Mouse (Mus musculus) lung, embryonic 15.5 days (tissue): Measurements from ENCODE around the gene Rpl11. TPM values are rescaled to one million over a fixed set of nuclear protein-coding genes. Genes with fewer than 3 reads are reported as not detected.
"Not testable (repeated sequence)": the region's sequence is repeated elsewhere in the genome, so short reads cannot be mapped to it uniquely, and the experiment has no call there.

Experiments used
- ATAC-seq: fragments of 200-750 bp; cut with Nextera tagmentation; 2 replicates; pipeline ENCODE4 v1.8.0; 2017; ENCODE audit warnings: moderate number of reproducible peaks, borderline replicate concordance; ENCODE audit not compliant: low FRiP score, low TSS enrichment; ENCODE audit errors: extremely low read depth
- H3K27ac ChIP-seq: fragments of 300-500 bp; sonication (generic); 2 replicates; pipeline ENCODE4 v1.5.1; 2015; ENCODE audit warnings: moderate library complexity, mild to moderate bottlenecking, inconsistent platforms
- H3K27me3 ChIP-seq: fragments of 300-500 bp; sonication (generic); 2 replicates; pipeline ENCODE4 v1.6.1; 2015; ENCODE audit warnings: inconsistent platforms
- H3K36me3 ChIP-seq: fragments of 300-500 bp; sonication (generic); 2 replicates; pipeline ENCODE4 v1.6.1; 2015; ENCODE audit warnings: inconsistent platforms
- H3K4me1 ChIP-seq: fragments of 300-500 bp; sonication (generic); 2 replicates; pipeline ENCODE4 v1.6.1; 2015; ENCODE audit warnings: inconsistent platforms
- H3K4me2 ChIP-seq: fragments of 300-500 bp; sonication (generic); 2 replicates; pipeline ENCODE4 v1.6.1; 2015; ENCODE audit warnings: inconsistent platforms, mild to moderate bottlenecking, moderate library complexity
- H3K4me3 ChIP-seq: fragments of 300-500 bp; sonication (generic); 2 replicates; pipeline ENCODE4 v1.5.1; 2015; ENCODE audit warnings: mild to moderate bottlenecking, inconsistent platforms
- H3K9ac ChIP-seq: fragments of 300-500 bp; sonication (generic); 2 replicates; pipeline ENCODE4 v1.6.1; 2015; ENCODE audit warnings: inconsistent platforms
- H3K9me3 ChIP-seq: fragments of 300-500 bp; sonication (generic); 2 replicates; pipeline ENCODE4 v1.6.1; 2016; ENCODE audit warnings: inconsistent platforms
- WGBS: fragments of 180-500 bp; shearing (Covaris S2); methylation state at CpG from one replicate; pipeline ENCODE4 v1.1.7; 2015; 5-methylcytosine and 5-hydroxymethylcytosine counted together
- polyA plus RNA-seq: library from polyadenylated mRNA; unstranded; fragments of >200 nt; fragmentation: Nextera tagmentation; extraction: Ambion mirVana; gene quantifications from 2 replicates; pipeline ENCODE4 v1.2.1, GENCODE M21; 2015

Rpl11 gene
- polyA plus RNA-seq = 476 and 482 TPM in 2 replicates

GRCm38 (mm10) chr4:136053247-136053596, at the start of gene Rpl11:
Rpl11 (minus strand) TSS chr4:136053428.
- Histone ChIP-seq H3K36me3 (peaks cover 38% of the 10 kb centered on the region), H3K9ac (peak within 1 kb of the TSS; percentile 99), H3K4me2 (peak within 1 kb of the TSS; percentile 73), H3K27ac (peak within 1 kb of the TSS; percentile 85), H3K4me1 (peaks cover 21% of the 10 kb centered on the region), H3K4me3 (peak within 1 kb of the TSS; percentile 95), H3K27me3 (no peaks in the 10 kb centered on the region), H3K9me3 (no peaks in the 10 kb centered on the region)
- 1% methylated on average over 21 of the region's 21 CpGs for WGBS
- ATAC-seq = peak; percentile 95

DNA sequence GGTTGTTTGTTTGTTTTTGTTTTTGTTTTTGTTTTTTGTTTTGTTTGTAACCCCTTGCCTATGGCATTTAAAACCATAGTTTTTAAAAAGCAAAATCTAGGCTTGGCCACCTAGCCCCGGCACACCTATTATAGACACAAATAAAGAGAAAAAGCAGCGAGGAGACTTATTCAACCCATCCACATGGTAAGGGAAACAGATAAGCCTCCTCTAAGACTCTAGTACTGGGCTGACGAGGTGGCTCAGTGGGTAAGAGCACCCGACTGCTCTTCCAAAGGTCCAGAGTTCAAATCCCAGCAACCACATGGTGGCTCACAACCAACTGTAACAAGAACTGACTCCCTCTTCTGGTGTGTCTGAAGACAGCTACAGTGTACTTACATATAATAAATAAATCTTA, 48.5 kb upstream of the Rpl11 start:
- H3K27ac ChIP-seq, H3K4me3 ChIP-seq, H3K9me3 ChIP-seq, H3K36me3 ChIP-seq, ATAC-seq, H3K9ac ChIP-seq, H3K4me2 ChIP-seq, H3K27me3 ChIP-seq: not testable (repeated sequence)
- WGBS = 76% methylated on average over 4 of the region's 4 CpGs
- peaks cover 15% of the 10 kb centered on the region for H3K4me1 ChIP-seq

GRCm38 (mm10) chr4:136100396-136101070, 47.3 kb upstream of the Rpl11 start:
- Histone ChIP-seq H3K4me2 (no peak overlapping the region), H3K9ac (no peak overlapping the region), H3K27ac (no peak overlapping the region), H3K4me1 (peaks cover 14% of the 10 kb centered on the region), H3K36me3 (no peaks in the 10 kb centered on the region), H3K9me3 (no peaks in the 10 kb centered on the region), H3K4me3 (no peak overlapping the region), H3K27me3 (no peaks in the 10 kb centered on the region)
- 62% methylated on average over 12 of the region's 12 CpGs for WGBS
- ATAC-seq = no peak

DNA sequence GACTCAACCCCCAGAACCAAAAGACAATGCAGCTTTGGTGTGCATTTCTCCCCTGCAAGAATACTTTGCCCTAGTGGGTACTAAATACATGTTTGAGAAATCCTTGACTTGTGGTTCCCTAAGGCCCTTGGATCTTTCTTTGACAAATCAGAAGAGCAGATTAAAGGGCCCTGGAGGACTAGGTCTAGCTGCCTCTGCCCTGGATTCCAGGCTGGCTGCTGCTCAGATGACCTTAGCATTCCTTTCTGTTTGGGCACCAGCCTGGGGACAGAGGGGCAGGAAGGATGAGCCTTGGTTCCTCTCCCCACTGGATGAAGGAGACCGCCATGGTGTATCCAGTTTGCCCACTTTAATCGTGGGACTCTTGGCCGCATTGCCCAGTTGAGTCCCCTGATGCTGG, 45.2 kb upstream of the Rpl11 start:
- no peak overlapping the region for H3K4me2 ChIP-seq
- H3K27ac ChIP-seq = no peak overlapping the region
- ATAC-seq = no peak
- no peak overlapping the region for H3K4me3 ChIP-seq
- H3K9ac ChIP-seq = no peak overlapping the region
- no peaks in the 10 kb centered on the region for H3K27me3 ChIP-seq
- H3K9me3 ChIP-seq = no peaks in the 10 kb centered on the region
- 89% methylated on average over 3 of the region's 3 CpGs for WGBS
- no peaks in the 10 kb centered on the region for H3K36me3 ChIP-seq
- H3K4me1 ChIP-seq = peaks cover 4% of the 10 kb centered on the region; the same call in 1 of the 2 replicates

DNA sequence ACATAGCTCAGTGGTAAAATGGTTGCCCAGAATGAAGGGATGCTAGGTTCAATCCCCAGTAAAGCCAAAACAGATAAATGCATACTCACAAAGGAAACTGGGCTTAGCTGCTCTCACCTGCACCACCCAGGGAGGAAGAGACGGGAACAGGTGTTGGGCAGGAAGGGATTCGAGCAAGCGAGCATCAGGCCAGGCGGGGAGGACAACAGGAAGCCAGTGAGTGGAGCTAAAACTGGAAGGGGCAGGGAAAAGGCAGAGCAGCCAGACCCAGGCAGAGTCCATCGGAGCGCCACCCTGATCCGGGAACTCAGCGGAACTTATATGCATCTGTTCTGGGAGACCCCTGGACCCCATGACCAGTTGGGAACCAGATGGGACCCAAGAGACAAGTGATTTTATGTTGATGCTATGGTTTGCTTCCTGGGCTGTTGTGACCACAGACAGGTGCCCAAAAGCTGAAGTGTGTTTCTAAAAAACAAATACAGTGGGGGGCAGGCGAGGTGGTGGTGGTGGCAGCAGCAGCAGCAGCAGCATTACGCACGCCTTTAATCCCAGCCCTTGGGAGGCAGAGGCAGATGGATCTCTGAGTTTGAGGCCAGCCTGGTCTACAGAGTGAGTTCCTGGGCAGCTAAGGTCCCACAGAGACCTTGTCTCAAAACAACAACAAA, 43.4 kb upstream of the Rpl11 start:
- no peak for ATAC-seq
- Histone ChIP-seq H3K27ac (no peak overlapping the region), H3K4me2 (no peak overlapping the region), H3K36me3 (no peaks in the 10 kb centered on the region), H3K4me3 (no peak overlapping the region), H3K9ac (no peak overlapping the region), H3K4me1 (peaks cover 4% of the 10 kb centered on the region; the same call in 1 of the 2 replicates), H3K9me3 (no peaks in the 10 kb centered on the region), H3K27me3 (no peaks in the 10 kb centered on the region)
- 63% methylated on average over 11 of the region's 11 CpGs for WGBS

- Histone ChIP-seq H3K9me3 (no peaks in the 10 kb centered on the region), H3K27ac (no peak overlapping the region), H3K4me2 (no peak overlapping the region), H3K4me1 (peaks cover 4% of the 10 kb centered on the region; the same call in 1 of the 2 replicates), H3K36me3 (no peaks in the 10 kb centered on the region), H3K4me3 (no peak overlapping the region), H3K9ac (no peak overlapping the region), H3K27me3 (no peaks in the 10 kb centered on the region)
- WGBS = 70% methylated on average over 9 of the region's 9 CpGs
- ATAC-seq = 0 out of 2 replicates have a peak, but pooled peaks have one; percentile 11
These were observed 42.4 kb upstream of the Rpl11 start for GRCm38 (mm10) chr4:136095490-136096105.

DNA sequence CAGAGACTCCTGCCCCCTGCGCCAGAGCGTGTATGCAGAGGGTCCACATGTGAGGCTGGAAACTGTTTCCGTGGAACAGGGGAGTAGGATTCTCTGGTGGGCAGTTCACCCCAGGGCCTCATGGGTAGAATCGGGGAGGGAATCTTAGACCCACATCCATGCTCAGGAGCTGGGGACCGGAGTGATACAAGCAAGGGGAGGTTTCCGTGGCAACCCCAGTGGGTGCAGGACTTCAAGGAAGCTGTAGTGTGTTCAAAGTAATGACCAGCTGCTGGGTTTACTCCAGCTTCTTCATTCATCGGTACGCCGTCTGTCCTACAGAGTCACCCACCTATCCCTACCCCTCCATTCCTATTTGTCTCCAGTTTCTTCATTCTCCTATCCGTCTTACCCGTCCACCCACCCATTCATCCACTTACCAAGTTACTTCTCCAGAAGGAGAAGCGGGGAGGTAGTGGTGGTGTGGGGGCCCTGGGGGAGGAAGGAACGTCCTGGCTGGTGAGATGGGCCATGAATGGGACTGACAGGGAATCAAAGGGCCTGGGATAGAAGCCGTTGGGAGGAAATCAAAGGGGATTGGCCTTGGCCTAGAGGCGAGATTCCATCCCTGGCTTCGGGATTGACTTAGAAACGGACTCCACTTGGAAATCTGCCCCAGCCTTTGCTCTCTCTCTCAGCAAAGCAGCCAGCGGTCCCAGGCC, 41.4 kb upstream of the Rpl11 start:
- H3K4me1 ChIP-seq = peaks cover 4% of the 10 kb centered on the region; the same call in 1 of the 2 replicates
- no peaks in the 10 kb centered on the region for H3K36me3 ChIP-seq
- no peaks in the 10 kb centered on the region for H3K27me3 ChIP-seq
- WGBS = 70% methylated on average over 18 of the region's 18 CpGs
- no peak overlapping the region for H3K9ac ChIP-seq
- H3K4me2 ChIP-seq = no peak overlapping the region
- H3K9me3 ChIP-seq = no peaks in the 10 kb centered on the region
- ATAC-seq = no peak
- no peak overlapping the region for H3K4me3 ChIP-seq
- no peak overlapping the region for H3K27ac ChIP-seq

DNA sequence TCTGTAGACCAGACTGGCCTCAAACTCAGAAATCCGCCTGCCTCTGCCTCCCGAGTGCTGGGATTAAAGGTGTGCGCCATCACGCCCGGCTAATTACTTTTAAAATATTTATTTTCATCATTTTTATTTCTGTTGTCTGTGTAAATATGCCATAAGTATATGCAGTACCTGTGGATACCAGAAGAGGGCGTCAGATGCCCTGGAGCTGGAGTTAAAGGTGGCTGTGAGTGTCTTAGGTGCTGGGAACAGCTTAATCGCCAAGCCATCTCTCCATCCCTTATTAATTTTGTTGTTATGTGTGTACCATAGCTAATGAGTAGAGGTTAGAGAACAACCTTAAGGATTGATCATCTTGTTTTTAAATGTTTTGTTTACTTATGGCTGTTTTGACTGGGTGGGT, 39.3 kb upstream of the Rpl11 start:
- Histone ChIP-seq H3K27ac (no peak overlapping the region), H3K9ac (no peak overlapping the region), H3K4me3 (no peak overlapping the region), H3K4me1 (peaks cover 4% of the 10 kb centered on the region; the same call in 1 of the 2 replicates), H3K9me3 (no peaks in the 10 kb centered on the region), H3K36me3 (no peaks in the 10 kb centered on the region), H3K27me3 (no peaks in the 10 kb centered on the region), H3K4me2 (no peak overlapping the region)
- 82% methylated on average over 7 of the region's 7 CpGs for WGBS
- no peak for ATAC-seq

DNA sequence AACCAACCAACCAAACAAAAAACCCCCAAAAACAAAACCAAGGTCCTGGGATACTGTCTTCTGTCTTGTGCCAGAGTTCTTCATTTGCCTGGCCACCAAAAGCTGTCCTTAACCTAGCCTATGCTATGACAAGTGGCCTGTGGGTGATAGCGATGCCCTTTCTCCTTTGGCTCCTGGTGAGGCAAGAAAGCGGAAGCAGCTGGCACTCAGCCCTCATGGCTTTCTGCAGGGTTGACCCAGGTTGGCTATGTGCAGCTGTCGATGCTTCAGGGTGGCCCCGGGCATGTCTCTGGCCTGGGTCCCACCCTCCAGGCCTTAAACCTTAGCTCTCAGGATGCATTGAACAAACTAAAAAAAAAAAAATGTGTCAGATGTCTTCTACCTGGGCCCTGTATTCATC, 38.1 kb upstream of the Rpl11 start:
- Histone ChIP-seq H3K27ac (no peak overlapping the region), H3K4me2 (no peak overlapping the region), H3K27me3 (no peaks in the 10 kb centered on the region), H3K4me1 (peaks cover 4% of the 10 kb centered on the region; the same call in 1 of the 2 replicates), H3K9me3 (no peaks in the 10 kb centered on the region), H3K36me3 (no peaks in the 10 kb centered on the region), H3K9ac (no peak overlapping the region), H3K4me3 (no peak overlapping the region)
- 94% methylated on average over 4 of the region's 4 CpGs for WGBS
- no peak for ATAC-seq

- H3K4me2 ChIP-seq = no peak overlapping the region
- no peak for ATAC-seq
- no peak overlapping the region for H3K9ac ChIP-seq
- H3K4me1 ChIP-seq = peaks cover under 1% of the 10 kb centered on the region; the same call in 1 of the 2 replicates
- 48% methylated on average over 11 of the region's 11 CpGs for WGBS
- H3K27ac ChIP-seq = no peak overlapping the region
- no peaks in the 10 kb centered on the region for H3K9me3 ChIP-seq
- no peaks in the 10 kb centered on the region for H3K27me3 ChIP-seq
- no peaks in the 10 kb centered on the region for H3K36me3 ChIP-seq
- H3K4me3 ChIP-seq = no peak overlapping the region
These were observed 36.7 kb upstream of the Rpl11 start for GRCm38 (mm10) chr4:136089748-136090583.
